Mouse (Mus musculus) MN1 (cell line): Measurements from ENCODE around the gene Slc2a3.
"Not testable (repeated sequence)": the region's sequence is repeated elsewhere in the genome, so short reads cannot be mapped to it uniquely, and the experiment has no call there.

Experiments
- DNase-seq: peaks from one replicate; pipeline ENCODE4 v3.0.0-alpha.2; 2016; ENCODE audit warnings: low spot score

Gene Slc2a3

DNA sequence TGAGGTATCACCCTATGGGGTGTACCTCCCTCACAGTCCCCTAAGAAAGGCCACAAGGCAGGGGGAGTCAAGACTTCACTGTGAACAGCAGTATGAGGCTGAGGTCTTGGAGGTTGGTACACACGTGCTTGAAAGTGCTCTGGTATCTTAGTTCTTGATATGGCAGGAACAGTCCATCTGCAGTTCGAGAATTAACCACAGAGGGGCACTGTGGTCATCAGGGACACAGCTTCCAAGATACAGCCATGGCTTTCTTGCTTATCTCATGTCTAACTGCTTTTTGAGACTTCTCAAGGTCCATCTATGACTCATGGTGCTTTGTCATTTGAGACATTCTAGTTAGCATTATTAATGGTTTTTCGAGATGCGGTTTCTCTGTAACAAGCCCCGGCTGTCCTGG, 3.0 kb upstream of the Slc2a3 start:
- peak; percentile 85 for DNase-seq

DNA sequence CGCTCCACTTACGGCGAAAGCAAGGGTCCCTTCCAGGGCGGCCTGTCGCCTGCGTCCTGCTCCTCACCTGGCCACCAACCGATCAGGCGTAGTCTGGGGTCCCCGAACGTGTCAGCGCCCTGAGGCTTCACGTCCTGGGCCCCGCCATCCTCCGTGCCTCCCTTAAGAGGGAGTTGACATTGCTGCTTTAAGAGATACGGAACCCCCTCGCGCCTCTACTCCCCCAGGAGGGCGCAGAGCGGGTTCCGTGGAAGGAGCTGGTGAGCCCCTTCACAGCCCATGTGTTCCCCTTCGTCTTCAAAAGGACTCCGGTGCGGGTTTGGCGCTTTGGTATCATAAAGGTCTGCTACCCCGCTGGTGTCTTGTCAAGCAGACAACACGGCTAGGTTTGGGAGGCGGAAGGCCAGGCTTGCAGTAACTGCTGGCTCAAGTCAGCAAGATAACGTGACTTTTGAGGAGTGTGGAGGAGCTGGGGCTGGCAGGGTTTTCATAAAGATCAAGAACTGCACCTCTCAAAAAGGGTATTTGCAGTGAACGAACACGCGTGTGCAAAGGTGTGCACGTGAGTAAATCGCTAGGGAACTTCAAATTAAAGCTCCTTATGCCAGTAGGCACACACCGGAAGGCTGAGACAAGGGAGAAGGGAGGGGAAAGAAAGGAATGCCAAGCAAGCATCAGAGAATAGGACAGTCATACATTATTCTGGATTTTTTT, 518 bp upstream of the Slc2a3 start:
- peak; percentile 46 for DNase-seq

DNA sequence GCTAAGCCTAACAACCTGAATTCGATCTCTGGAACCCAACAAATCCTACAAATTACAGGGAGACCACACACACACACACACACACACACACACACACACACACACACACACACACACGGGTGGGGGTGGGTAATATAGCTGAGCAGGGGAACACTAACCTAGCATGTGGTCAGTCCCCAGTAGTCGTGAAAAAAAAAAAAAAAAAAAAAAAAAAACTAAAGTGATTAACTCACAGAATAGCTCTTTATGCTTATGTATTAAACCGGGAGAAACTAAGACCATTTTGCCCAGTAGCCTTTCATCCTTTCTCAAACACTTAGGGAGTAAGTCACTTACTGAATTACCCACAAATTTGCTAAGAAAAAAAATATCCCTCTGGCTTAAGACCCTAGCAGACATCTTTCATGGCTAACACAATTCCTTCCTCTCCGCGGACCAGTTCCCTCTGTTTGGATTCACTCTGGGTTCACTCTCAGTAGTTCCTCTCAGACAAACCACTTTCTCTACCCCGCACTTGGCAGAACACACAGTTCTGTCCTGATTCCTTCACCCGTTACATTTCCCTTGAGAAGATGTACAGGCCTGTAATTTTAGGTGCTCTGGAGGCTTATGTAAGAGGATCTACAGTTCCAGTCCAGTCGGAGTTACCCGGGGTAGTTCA, 670 bp downstream of the Slc2a3 start:
- no peak for DNase-seq

DNA sequence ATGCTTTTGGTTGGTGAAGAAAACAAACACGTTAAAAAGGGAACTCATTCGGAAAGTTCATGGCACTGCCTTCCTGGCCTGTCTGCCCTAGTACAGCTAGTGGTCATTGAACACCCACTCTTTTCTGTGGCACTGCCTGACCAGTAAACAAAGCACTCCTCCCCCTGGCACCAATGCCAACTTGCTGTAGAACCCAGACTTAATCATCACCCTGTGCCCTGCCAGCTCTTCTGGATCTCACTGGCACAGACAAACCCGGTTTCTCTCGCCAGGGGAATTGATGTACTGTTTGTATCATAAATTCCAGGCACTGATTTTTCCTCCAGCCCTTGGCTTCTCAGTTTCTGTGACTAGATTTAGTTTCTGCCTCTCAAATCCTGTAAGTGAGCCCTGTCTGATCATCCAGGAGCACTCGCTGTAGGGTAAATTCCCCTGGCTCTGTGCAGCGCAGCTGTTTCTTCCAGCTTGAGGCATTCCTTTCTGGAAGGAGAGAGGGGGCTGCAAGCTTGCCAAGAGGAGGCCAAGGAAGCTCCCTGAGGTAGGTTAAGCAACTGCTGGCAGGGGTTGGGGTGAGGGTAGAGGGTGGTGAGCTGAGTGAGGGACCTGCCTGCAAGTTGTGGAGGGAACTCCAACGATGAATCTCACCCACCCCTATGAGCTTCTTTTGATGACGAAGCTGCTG, 6.0 kb downstream of the Slc2a3 start:
- peak; percentile 28 for DNase-seq

DNA sequence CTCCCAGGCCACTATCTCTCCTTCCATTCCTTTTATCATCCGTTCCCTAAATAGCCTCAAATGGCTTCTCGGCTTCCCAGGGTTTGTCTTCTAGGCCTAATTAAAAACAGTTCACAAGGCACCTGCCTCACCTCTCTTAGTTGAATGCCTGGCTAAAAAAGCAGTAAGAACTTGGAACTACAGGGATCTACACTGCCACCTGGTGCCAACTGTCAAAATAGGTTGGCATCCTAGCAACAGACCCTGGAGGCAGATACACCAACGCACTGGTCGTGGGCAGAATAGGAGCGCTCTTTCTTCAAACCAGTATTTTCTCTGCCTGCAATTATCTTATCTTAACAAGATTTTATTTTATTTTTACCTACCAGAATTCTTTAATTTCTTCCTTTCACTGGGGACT, 15.2 kb downstream of the Slc2a3 start:
- peak; percentile 70 for DNase-seq

DNA sequence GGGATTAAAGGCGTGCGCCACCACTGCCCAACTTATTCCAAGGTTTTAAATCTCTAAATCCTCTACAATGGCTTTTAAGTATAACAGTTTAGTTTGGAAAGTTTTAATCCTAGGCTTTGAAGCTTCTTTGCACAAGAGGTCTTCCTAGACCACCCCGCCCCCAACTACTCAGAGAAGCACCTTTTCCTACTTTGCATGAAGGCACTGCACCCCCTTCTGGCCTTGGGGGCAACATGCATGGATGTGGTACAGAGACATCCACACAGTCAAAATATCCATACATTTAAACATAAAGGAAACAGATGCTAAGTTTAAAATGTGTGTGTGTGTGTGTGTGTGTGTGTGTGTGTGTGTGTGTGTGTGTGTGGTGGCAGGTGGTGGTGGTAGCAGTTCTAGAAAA, 16.6 kb downstream of the Slc2a3 start:
- no peak for DNase-seq

DNA sequence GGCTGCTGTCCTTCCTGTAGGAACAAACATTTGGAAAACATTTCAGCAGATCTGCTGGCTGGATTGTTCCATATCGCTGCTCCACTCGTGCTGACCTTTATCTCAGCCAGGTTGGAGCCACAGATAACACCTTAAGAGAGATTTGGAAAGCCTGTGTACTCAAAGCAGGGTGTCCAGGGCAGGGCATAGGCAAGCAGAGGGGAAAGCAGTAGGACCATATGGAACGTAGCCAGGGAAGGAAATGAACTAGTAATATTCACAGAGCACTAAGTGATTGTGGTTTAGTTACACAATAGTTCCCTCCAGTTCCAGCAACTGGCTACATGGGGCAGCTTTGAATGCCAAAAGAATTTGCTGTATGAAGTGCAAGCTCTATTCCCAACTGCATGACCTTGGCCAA, 19.3 kb downstream of the Slc2a3 start:
- no peak for DNase-seq

DNA sequence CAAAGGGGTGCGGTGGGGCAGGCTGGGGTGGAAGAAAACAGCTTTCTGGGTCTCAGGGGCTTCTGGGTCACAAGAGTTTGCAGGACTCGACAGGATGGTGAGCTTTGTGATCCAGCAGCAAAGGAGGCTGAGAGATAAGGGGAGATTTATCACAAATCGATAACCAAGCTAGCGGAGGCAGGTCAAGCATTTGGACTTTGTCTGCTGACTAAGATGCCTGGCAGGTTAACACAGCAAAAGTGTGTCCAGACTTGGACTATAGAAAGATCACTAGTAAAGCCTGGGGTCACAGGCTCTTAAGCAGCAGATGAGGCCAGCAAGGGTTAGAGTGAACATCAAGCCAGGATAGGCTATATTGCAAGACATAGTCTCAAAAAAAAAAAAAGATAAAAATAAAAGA, 20.3 kb downstream of the Slc2a3 start:
- no peak for DNase-seq

DNA sequence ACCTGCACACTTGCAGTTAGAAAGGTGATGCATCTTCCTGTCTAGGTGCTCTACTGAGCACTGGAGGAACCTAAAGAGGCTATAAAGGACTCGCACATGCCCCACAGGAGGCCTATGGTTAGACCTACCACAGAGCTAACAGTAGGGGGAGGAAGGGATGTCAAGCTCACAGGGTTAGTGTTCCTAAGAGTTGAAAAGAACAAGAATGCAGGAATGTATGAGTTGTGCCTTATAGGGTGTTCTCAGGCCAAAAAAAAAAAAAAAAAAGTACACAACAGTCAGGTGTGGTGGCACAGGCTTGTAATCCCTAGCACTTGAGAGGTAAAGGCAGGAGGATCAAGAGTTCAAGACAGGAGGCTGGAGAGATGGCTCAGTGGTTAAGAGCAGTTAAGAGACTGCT, 21.5 kb downstream of the Slc2a3 start:
- no peak for DNase-seq

DNA sequence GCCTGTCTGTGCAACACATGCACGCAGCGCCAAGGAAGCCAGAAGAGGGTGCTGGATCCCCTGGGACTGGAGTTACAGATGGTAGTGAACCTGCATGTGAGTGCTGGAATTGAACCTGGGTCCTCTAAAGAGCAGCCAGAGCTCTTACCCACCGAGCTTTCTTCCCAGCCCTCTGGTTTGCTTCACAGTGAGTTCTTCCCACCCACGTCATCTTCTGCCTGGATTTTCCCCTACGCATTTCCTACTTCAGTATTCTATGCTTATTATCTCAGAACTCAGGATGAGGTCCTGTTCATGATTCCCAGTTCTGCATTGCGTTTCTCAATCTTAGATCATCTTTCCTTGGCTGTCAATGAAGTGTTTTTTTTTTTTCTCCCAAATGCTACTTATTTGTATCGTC, 25.4 kb downstream of the Slc2a3 start:
- no peak for DNase-seq

DNA sequence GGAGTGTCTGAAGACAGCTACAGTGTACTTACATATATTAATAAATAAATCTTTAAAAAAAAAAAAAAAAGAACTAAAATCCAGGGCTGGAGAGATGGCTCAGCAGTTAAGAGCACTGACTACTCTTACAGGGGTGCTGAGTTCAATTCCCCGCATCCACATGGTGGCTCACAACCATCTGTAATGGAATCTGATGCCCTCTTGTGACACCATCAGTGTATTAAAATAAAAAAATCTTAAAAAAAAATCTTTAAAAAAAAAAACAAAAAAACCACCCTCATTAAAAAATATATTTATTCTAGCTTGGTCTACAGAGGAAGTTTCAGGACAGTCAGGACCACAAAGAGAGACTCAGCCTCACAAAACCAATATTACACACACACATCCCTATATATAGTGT, 27.1 kb downstream of the Slc2a3 start:
- DNase-seq, result no peak

DNA sequence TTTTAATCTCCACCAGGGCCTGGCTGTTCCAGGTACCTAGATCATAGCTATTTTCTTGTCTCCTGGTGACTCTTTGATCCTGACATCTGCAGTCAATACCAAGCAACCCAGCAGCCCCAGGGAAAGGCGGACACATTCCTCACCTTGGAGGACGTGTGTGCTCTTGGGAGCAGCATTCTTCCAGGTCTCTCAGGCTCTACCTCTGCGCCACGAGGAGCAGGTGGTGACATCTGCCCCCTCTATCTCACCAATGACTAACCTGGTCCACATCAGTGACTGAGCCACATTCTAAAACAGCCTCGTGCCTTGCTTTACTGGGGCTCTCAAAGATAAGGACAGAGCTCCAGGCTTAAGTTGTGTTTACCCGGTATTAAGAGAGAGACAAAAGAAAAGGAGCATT, 28.7 kb downstream of the Slc2a3 start:
- DNase-seq, result no peak

DNA sequence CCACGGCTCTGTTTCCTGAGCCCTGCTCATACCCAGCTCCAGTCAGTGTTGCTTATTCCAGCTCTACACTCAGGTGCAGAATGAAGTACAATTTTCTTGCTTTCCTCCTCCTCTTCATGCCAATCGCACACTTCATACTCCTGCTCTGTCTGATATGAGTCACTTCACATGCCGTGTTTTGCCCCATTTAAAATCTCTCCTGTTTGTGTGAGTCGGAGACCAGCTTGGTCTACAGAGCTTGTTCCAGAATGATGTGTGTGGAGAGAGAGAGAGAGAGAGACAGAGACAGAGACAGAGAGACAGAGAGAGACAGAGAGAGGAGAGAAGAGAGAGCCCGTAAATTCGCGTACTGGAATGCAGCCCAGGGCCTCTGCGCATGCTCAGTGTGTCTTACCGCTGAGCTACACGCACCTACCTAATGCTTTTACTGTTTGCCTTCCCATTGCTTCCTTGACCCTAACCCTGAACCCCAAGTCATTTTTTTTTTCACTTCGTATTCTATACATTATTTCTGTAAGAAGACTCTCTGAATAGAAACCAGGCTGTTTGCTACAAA, 30.6 kb downstream of the Slc2a3 start:
- no peak for DNase-seq

DNA sequence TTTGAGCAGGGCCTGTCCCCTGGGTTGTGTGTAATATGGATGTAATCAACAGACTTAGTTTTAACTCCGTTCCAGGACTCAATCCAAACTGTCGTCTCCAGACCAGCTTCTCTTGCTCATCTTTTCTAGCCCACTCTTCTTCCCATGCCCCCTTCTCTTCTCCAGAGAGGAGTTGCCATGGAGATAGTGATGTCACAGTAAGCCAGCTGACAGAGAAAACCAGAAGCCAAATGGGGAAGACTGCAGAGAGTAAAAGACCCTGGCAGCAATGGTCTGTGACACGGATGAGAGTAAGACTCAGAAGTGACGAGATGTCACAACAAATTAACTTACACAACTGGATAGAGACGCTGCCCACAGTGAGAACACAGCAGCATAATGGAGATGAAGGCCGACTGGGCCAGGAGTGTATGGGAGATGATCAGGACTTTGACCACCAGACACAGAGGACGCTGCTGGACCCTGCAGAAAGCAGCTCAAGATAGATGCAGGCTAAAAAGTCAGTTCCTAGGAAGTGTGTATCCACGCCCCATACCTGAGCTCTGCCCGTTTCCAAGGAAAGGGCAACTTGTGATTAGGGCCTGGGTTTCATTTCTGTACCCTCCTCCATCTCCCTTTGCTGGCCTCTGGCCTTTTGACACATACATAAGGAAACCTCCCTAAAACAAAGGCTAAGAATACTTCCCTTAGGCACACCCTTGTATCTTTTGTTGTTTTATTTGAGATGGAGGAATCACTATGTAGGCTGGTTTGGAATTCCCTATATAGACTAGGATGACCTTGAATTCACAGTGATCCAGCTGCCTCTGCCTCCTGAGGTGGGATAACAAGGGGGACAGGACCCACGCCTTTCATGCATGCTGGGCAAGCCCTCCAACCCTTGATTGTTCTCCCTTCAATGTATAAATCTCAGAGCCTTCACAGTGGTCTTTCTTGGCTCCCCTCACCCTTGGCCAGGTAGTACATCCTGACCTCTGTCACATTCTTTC, 31.4 kb downstream of the Slc2a3 start:
- DNase-seq, result no peak

DNA sequence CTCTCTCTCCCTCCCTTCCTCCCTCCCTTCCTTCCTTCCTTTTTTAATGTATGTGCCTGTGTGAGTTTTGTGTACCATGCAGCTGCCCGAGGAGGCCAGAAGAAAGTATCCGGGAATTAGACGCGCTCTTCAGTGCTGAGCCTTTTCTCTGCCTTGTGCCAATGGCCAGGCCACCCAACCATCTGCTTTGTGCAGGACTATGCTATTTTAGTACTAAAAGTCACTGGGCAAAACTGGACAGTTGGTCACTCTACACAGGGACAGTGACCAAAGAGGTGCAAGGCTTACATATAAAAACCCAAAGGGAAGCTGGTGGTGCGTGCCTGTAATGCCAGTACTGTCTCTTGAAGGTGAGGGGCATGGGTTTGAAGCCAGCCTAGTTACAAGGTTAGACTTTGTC, 33.2 kb downstream of the Slc2a3 start:
- DNase-seq, result no peak

DNA sequence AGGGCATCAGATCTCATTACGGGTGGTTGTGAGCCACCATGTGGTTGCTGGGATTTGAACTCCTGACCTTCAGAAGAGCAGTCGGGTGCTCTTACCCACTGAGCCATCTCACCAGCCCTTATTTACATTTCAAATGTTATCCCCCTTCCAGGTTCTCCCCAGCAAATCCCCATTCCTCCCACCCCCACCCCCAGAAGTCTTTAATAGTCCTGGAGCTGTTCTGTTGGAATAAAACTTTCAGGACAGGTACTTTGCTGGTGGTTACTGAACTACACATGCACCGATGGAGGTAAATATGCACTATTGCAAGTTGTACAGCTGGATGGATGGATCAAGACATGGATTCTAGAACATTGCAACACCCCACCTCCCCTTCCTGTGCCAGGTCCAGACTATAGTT, 34.4 kb downstream of the Slc2a3 start:
- not testable (repeated sequence) for DNase-seq

DNA sequence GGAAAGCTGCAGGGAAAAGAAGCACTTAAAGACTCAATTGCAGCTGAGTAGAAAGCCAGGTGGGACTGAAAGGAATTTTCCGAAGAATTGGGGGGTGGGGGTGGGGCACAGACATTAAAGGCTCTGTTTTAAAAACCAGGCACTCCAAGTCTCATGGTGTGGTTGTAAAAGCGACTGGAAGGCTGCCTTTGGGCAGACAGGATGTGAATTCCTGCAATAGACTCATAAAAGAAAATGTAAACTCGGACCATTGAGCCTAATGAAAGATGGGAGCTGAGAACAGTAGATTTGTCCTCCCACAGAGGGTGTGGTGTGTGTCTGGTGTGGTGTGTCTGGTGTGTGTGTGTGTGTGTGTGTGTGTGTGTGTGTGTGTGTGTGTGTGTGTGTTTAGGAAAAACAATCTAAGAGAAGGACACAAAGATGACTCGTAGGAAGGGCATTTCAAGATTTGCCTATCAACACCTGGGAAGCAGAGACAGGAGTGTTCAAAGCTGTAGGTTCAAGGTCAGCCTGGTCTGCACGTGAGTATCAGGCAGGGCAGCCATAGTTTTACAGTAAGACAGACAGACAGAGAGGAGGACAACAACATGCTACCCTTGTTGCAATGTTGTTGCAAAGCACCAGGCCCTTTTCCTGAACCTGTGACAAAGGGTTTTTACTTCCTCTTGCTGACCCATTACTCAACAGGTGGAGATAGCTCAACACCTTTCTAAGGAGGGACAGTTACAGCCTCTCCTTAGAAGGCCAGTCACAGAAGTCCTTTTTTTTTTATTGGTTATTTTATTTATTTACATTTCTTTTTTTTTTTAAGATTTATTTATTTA, 35.1 kb downstream of the Slc2a3 start:
- DNase-seq, result no peak

DNA sequence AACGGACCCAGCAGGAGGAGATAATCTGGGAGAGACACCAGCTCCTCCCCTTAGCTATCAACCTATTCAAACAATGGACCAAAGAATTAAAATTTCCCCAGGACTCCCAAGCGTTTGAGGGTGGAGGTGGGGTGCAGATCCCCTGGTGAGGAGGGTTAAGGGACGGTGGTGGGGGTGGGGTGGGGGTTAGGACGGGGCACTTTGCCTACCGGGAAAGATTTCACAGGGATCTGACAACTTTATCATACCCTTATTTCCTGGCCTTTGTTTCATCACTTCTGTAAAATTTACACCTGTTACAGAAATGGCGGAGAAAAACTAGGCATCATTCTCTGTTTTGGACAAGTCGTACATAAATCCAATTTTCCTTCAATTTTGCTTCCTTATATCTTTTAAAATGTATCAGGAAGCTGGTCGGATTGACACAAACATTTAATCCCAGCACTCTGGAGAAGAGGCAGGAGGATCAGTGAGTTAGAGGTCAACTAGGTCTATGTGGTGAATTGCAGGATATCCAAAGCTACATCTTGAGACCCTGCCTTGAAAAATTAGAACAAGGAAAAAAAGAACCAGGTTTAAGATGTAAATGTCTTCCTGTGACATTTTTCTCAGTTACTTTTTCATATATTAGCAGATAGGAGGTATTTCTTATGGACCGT, 36.0 kb downstream of the Slc2a3 start:
- DNase-seq, result no peak

DNA sequence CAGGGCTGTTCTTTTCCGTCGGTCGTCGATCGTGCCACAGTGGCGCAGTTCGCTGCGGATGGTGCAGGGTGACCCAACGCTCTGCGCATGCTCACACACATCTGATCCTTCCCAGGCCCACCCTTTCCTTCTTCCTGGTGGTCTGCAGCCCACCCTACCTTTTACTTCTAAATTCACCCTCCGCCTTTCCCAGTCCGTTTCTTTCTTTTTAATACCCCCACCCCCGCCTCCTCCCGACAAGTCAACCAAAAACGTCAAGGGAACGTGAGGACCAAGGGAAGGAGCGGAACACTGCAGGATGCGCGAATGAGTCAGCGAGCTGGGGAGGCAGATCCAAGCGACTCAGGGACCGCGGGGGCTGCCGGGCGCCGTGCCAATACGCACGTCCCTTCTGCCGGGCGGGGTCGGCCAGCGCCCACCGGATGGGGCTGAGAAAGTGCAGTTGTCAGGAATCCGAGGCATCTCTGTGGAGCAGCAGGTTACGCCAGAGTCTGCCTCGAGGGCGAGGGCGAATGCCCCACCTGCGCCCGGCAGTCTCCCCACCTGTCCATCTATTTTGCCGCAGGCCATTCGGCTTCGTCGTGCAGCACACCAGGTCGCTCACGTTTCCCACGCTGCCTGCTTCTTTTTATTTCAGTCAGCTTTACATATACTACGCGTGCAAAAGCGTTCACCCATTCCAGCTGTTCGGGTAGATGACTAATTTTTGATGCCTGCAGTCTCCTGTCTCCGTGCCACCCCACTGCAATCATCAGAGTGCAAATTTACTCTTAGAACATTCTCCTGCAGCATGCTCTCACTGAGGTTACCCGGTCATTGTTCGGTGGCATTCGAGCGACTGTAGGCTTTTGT, 36.8 kb downstream of the Slc2a3 start:
- DNase-seq, result peak; percentile 68
